10 mouse cellular contexts compared by ENCODE assay signal in the genomic region with DNA sequence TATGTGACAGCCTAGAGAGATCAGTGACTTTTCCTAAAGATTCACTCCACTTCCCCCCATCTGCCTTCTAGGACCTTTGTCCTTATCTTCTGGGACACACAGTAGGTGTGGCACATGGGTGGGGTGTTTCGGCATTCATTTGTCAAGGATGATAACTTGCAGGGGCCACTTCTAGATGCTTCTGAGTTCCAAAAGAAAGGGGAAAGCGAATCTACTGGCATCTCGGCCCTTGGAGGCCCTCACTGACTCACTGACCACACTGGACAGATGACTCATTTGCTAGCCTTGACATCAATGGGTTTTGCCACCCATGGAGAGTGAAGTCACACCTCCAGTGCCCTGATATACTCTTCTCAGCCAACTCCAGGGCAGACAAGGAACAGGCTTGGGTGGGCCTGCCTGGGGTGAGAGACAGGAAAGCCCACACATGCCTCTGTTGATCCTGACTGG. TPM values are rescaled to one million over a fixed set of nuclear protein-coding genes. Genes with fewer than 3 reads are reported as not detected.
A peak's percentile ranks its signal among the peaks of the same experiment; 100 is the strongest.
DNase-seq lines count a peak whose midpoint lies in the region; ATAC-seq and TF ChIP-seq lines count a peak whose summit lies in the region.
"Had no signal": no experiment of that assay in that cellular context is flagged by ENCODE, and none has a peak within 500 bp of the region (broad histone marks: within the 10 kb centered on the region; RNA-seq: fewer than 3 reads in every experiment).

No protein-coding gene starts in this region.

- H3K27ac ChIP-seq in limb, embryonic 12.5 days: 0 out of 2 replicates have a peak overlapping the region, but pooled peaks have one; percentile 19
- no peak overlapping the region for H3K27ac ChIP-seq in limb, embryonic 10.5 days
- no peak overlapping the region for H3K27ac ChIP-seq in layer of hippocampus, adult 2 months
- H3K27ac ChIP-seq in hindbrain, embryonic 16.5 days (ENCODE audit: low read depth, low read length): no peak overlapping the region

- no peak overlapping the region for H3K4me3 ChIP-seq in limb, embryonic 12.5 days (replicated peaks)
- no peak overlapping the region for H3K4me3 ChIP-seq in limb, embryonic 10.5 days
- H3K4me3 ChIP-seq in layer of hippocampus, adult 2 months: no peak overlapping the region
- H3K4me3 ChIP-seq in hindbrain, embryonic 16.5 days (ENCODE audit: low read length): no peak overlapping the region

- 71% methylated on average over 3 of the region's 3 CpGs for WGBS in limb, embryonic 12.5 days
- WGBS in limb, embryonic 10.5 days: 70% methylated on average over 3 of the region's 3 CpGs
- 79% methylated on average over 3 of the region's 3 CpGs for WGBS in hindbrain, embryonic 16.5 days

- H3K4me2 ChIP-seq in limb, embryonic 12.5 days: no peak overlapping the region
- H3K4me2 ChIP-seq in hindbrain, embryonic 16.5 days (ENCODE audit: low read length): no peak overlapping the region

- H3K36me3 ChIP-seq in limb, embryonic 12.5 days: no peaks in the 10 kb centered on the region
- no peaks in the 10 kb centered on the region for H3K36me3 ChIP-seq in limb, embryonic 10.5 days
- no peaks in the 10 kb centered on the region for H3K36me3 ChIP-seq in hindbrain, embryonic 16.5 days (ENCODE audit: control insufficient read depth, insufficient read depth, low read length)

- TF ChIP-seq CTCF in layer of hippocampus, adult 2 months (conservative IDR thresholded peaks at IDR 0.05): no peak

- no peaks in the 10 kb centered on the region; the same call in 1 of the 2 replicates for H3K27me3 ChIP-seq in limb, embryonic 12.5 days
- 0 out of 2 replicates have a peak, but pooled peaks cover 9% of the 10 kb centered on the region for H3K27me3 ChIP-seq in limb, embryonic 10.5 days (ENCODE audit: low read depth, poor library complexity, severe bottlenecking)
- H3K27me3 ChIP-seq in hindbrain, embryonic 16.5 days (replicated peaks; ENCODE audit: control insufficient read depth, insufficient read depth, low read length): no peaks in the 10 kb centered on the region

- no peak for DNase-seq in limb, embryonic 10.5 days (ENCODE audit: low spot score)
- peak; percentile 79 for DNase-seq in adrenal gland, adult 8-10 months
- DNase-seq in liver: peak; percentile 88
- DNase-seq in spleen, postnatal 10 days (ENCODE audit: low spot score in 2 of 2): peak; percentile 67 to 69
- DNase-seq in layer of hippocampus, adult 2 months (ENCODE audit: low spot score in 2 of 2): no peak
- no peak for DNase-seq in urinary bladder, postnatal 14 days (ENCODE audit: low spot score)

- no peak for ATAC-seq in limb, embryonic 12.5 days (ENCODE audit: insufficient number of reproducible peaks, insufficient read depth, low FRiP score, low TSS enrichment, low read depth)
- ATAC-seq in hindbrain, embryonic 16.5 days: no peak
- ATAC-seq: intestine, postnatal 0 days; midbrain, embryonic 16.5 days had no signal

- no peaks in the 10 kb centered on the region for H3K9me3 ChIP-seq in limb, embryonic 12.5 days
- no peaks in the 10 kb centered on the region for H3K9me3 ChIP-seq in limb, embryonic 10.5 days (replicated peaks)
- H3K9me3 ChIP-seq in hindbrain, embryonic 16.5 days (ENCODE audit: control insufficient read depth, low read length): no peaks in the 10 kb centered on the region

- no peak overlapping the region for H3K9ac ChIP-seq in limb, embryonic 12.5 days (replicated peaks)
- no peak overlapping the region for H3K9ac ChIP-seq in hindbrain, embryonic 16.5 days (ENCODE audit: low read depth, low read length)

- H3K4me1 ChIP-seq in limb, embryonic 12.5 days (replicated peaks): no peaks in the 10 kb centered on the region
- peaks cover under 1% of the 10 kb centered on the region; the same call in 1 of the 2 replicates for H3K4me1 ChIP-seq in limb, embryonic 10.5 days
- no peaks in the 10 kb centered on the region for H3K4me1 ChIP-seq in hindbrain, embryonic 16.5 days (ENCODE audit: control insufficient read depth, insufficient read depth, low read depth, low read length)

RNA-seq across cellular contexts. Expression of gene Ergic1, which starts 46.7 kb away (rescaled TPM):
- polyA plus RNA-seq in limb, embryonic 12.5 days (2016; fragmentation: Nextera tagmentation; extraction: Ambion mirVana): 90.7 and 103 TPM in 2 replicates
- 114 and 121 TPM in 2 replicates for polyA plus RNA-seq in limb, embryonic 10.5 days (2016; fragmentation: Nextera tagmentation; extraction: Ambion mirVana)
- 100 to 1,000 TPM; 142 to 218 (median 163) TPM for total RNA-seq in adrenal gland, adult 8-10 months (2022)
- total RNA-seq in layer of hippocampus, adult 2 months (2021): 100 to 1,000 TPM; 121 to 124 TPM
- polyA plus RNA-seq in hindbrain, embryonic 16.5 days (2015; fragmentation: Nextera tagmentation; extraction: Ambion mirVana): 97.0 and 106 TPM in 2 replicates

RNA-seq across cellular contexts. Expression of gene Dusp1, which starts 47.3 kb away (rescaled TPM):
- polyA plus RNA-seq in limb, embryonic 12.5 days (2016; fragmentation: Nextera tagmentation; extraction: Ambion mirVana): 18.0 and 19.4 TPM in 2 replicates
- polyA plus RNA-seq in limb, embryonic 10.5 days (2016; fragmentation: Nextera tagmentation; extraction: Ambion mirVana): 23.5 and 26.1 TPM in 2 replicates
- total RNA-seq in adrenal gland, adult 8-10 months (2022): 10 to 100 TPM; 41.3 to 67.9 (median 53.3) TPM
- total RNA-seq in layer of hippocampus, adult 2 months (2021): 10 to 100 TPM; 14.9 to 20.9 TPM
- polyA plus RNA-seq in hindbrain, embryonic 16.5 days (2015; fragmentation: Nextera tagmentation; extraction: Ambion mirVana): 27.1 and 29.0 TPM in 2 replicates

Comparison
In these comparisons a context has a peak if more than half of its experiments do, and no peak if none do; other contexts are left out.
1. DNase-seq: peak in adrenal gland, adult 8-10 months (single experiment), liver (single experiment) and spleen, postnatal 10 days (2 of 2); none in limb, embryonic 10.5 days (single experiment), layer of hippocampus, adult 2 months (0 of 2) and urinary bladder, postnatal 14 days (single experiment).